Mouse (Mus musculus) cerebellum, adult 9-10 months (tissue): ENCODE data around the gene Tep1.

Experiments
- DNase-seq: peaks from one replicate; pipeline ENCODE4 v3.0.0; 2022

The Tep1 gene

GRCm38 (mm10) chr14:50784391-50785250, 85.7 kb downstream of the Tep1 start:
- DNase-seq: no peak

- DNase-seq: no peak
Observed at GRCm38 (mm10) chr14:50782166-50782565, 88.2 kb downstream of the Tep1 start.
